Mouse (Mus musculus) gastrocnemius, postnatal 36 days (tissue): ENCODE data around the gene Acp5. TPM values are rescaled to one million over a fixed set of nuclear protein-coding genes. Genes with fewer than 3 reads are reported as not detected.
"Not testable (repeated sequence)": the region's sequence is repeated elsewhere in the genome, so short reads cannot be mapped to it uniquely, and the experiment has no call there.

Experiments
- DNase-seq, 2 experiments: peaks; one replicate each; pipeline ENCODE4 v3.0.0; 2022
- intact Hi-C: fragments of 180-260 bp; cut with DNase I; formaldehyde crosslinking; loops from one replicate; pipeline ENCODE4 v1.15.1; 2025
- long read RNA-seq, 2 experiments: library from polyadenylated mRNA; stranded (forward); transcript quantifications; one replicate each; pipeline ENCODE4 v2.0.0; 2021
- total RNA-seq, 2 experiments: library from RNA; stranded (reverse); gene quantifications; 2 replicates each; pipeline ENCODE4 v1.2.3; 2021

Acp5 gene
- total RNA-seq, result 1 to 10 TPM; 1.1 to 2.9 TPM
- long read RNA-seq, experiment 1, partial matches to known transcripts, result 0 of 1 reads
- long read RNA-seq, experiment 1, other reads (novel, unspliced or antisense), result 0 of 1 reads
- long read RNA-seq, experiment 2, partial matches to known transcripts, result 1 of 2 reads
- long read RNA-seq, experiment 2, other reads (novel, unspliced or antisense), result 0 of 2 reads

DNA sequence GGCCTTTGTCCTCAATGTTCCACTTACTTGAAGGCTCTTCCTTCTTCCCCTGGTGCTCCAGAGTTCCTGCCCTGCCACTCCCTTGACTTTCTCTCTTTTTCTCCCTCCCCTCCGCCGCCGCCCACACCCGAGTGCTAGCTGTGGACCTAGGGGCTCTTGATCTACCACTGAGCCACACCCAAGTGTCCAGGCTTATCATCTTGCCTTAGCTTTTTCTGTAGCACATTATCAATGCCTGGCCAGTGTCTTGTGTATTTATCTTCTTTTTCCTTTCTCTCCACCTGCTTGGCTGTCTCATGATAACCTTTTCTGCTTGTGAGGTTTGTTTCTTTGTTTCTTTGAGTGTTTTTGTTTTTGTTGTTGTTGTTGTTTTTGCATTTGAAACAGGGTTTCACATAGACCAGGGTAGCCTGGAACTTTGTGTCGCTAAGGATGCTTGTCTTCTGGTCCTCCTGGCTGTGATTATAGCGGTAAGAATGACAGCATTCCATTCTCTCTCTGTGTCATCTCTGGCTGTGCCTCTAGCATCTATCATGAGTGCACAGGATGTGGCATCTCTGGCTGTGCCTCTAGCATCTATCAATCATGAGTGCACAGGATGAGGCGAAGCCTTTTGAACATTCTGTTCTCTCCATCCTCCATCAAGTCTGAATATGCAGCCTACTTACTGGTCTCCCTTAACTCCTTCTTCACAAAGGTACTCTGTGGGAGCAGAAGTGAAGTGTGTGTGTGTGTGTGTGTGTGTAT lies at the start of gene Acp5:
Gene Acp5, minus strand, starts transcription at position 68 of the 747 bp plus-strand sequence.
- intact Hi-C loops, result no loop called here
- DNase-seq, result no peak

DNA sequence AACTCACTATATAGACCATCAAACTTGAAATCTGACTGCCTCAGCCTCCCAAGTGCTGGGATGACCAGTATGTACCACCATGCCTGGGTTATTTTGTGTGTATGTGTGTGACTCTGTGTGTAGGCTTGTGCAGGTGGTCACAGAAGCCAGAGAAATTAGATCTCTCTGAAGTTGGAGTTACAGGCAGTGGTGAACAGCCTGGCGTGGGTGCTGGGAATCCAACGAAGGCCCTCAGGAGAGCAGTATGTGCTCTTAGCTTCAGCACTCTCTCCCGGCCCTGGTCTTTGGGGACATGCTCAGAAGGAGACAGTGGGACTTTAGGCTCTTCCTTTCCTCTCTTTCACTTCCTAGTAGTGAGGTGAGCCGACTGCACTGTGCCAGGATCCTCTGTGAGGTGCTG lies 36.8 kb upstream of the Acp5 start:
- DNase-seq, result no peak
- intact Hi-C loops, result no loop called here

DNA sequence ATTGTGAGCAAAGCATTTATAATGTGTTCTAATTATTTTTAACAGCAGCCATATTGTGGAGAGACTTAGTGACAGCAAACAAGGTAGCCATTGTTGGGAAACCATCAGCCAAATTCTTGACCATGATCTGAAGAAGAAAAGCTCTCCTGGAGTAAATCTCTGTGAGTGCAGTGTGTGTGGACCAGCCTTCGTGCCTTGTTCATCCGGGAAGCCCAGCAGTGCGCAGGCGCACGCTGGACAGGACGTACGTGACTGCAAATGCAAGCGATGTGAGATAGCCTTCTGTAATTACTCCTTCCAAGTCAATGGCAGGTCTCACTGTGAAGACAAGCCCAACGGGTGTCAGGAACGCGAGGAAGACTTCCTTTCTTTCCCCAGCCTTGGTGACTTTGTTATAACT lies 33.8 kb upstream of the Acp5 start:
- intact Hi-C loops, result no loop called here
- DNase-seq, result no peak

DNA sequence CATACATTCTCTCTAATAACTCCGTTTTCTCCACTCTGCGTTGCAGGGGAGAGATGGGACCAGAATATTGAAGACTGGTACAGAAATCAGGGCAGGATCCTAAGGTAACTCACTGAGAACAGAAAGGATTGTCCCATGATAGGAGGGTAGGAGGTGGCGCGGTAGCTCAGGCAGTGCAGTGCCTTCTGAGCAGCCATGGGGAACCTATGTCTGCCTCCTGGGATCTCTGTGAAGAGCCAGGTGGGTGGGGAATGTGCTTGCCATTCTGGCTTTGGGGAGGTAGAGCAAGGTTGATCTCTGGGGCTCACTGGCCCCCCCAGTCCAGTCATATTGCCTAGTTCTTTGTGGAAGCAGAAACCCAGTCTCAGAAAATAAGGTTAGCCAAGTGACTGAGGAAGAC lies 32.2 kb upstream of the Acp5 start:
- no peak for DNase-seq
- intact Hi-C loops, result no loop called here

GRCm38 (mm10) chr9:22166686-22167085 lies 31.2 kb upstream of the Acp5 start:
- no peak for DNase-seq
- intact Hi-C loops, result no loop called here

DNA sequence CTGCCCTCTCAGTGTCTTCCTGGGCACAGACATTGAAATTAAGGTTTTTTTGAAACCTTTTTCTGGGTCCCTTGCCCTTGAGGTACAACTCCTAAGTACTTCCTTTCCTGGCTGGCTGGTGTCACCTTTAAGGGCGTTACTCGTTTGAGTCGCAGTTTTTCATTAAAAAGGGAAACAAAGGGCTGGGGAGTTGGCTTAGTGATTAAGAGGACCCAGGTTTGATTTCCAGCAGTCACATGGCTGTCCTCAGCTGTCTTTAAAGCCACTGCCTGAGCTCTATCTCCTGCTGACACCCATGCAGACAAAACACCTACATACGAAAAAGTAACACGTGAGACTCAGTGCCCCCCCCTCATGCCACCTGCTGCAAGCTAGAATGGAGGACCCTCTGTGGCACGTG lies 30.5 kb upstream of the Acp5 start:
- DNase-seq, result no peak
- intact Hi-C loops, result no loop called here

GRCm38 (mm10) chr9:22164711-22165668 lies 29.5 kb upstream of the Acp5 start:
- intact Hi-C loops, result no loop called here
- no peak for DNase-seq

DNA sequence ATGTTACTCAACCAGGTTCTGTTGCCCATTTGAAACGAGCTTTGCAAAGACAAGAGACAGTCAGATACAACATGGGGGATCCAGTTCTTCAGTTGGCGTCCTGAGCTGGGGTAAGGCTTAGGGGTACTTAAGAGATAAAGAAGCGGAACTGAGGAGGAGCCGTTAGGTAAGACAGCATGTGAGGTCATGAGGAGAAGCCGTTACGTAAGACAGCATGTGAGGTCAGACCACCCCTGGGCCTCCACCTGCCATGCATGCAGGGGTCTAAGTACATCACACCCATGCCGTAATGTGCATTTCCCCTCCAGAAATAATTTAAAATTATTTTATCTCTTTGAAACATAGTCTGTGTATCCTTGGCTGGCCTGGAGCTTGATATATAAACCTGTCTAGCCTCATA lies 27.4 kb upstream of the Acp5 start:
- intact Hi-C loops, result no loop called here

DNA sequence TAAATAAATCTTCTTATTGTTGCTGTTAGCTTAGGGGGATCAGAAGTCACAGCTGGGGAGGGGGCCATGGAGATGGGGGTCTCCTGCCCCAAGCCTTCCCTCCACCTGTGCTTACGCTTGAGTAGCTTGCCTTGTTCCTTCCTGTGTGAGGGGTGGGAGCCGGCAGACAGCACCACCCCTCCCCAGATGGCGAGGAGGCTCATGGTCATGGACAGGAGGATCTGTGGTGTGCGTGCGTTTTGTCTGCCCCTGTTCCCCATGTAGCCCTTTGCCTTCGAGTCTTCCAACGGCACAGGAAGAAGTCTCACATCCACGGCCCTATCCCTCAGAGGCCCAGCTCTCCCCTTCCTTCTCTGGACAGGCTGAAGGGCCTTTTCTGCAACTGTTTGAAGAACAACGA lies 26.8 kb upstream of the Acp5 start:
- intact Hi-C loops, result no loop called here

More for the DNA sequence above, 27.4 kb upstream of the Acp5 start:
- no peak for DNase-seq

GRCm38 (mm10) chr9:22161299-22161698 lies 25.8 kb upstream of the Acp5 start:
- DNase-seq, result no peak
- intact Hi-C loops, result no loop called here

More for the DNA sequence above, 26.8 kb upstream of the Acp5 start:
- DNase-seq, result no peak

- DNase-seq, result no peak
- intact Hi-C loops, result no loop called here
These were observed 22.2 kb upstream of the Acp5 start for GRCm38 (mm10) chr9:22157516-22158265.

- DNase-seq, result peak; percentile 99 to 100
- intact Hi-C loops, result no loop called here
These were observed 21.2 kb upstream of the Acp5 start, which contains the start of gene Pigyl for GRCm38 (mm10) chr9:22156497-22157245. Gene Pigyl (plus strand): TSS chr9:22156846.

- intact Hi-C loops, result no loop called here
- no peak for DNase-seq
These were observed 20.1 kb upstream of the Acp5 start for GRCm38 (mm10) chr9:22155614-22156013.

DNA sequence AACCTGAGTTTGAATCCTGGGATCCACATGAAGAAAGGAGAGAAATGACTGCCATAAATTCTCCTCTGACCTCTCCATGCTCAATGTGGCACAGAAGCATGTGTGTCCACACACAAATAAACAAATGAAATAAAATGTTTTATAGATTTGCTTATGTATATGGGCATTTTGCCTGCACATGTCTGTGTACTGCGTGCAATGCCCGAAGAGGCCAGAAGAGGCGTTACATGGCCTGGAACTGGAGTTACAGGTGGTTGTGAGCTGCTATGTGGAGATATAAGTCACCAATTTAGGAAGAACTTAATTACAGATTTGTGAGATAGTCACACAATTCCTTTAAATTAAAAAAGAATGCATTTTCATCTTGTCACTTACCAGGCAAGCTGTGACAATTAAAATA lies 18.3 kb upstream of the Acp5 start:
- intact Hi-C loops, result no loop called here
- DNase-seq, result no peak

GRCm38 (mm10) chr9:22150946-22151345 lies 15.4 kb upstream of the Acp5 start:
- DNase-seq, result no peak
- intact Hi-C loops, result no loop called here

GRCm38 (mm10) chr9:22150249-22150693 lies 14.8 kb upstream of the Acp5 start:
- intact Hi-C loops, DNase-seq: not testable (repeated sequence)

DNA sequence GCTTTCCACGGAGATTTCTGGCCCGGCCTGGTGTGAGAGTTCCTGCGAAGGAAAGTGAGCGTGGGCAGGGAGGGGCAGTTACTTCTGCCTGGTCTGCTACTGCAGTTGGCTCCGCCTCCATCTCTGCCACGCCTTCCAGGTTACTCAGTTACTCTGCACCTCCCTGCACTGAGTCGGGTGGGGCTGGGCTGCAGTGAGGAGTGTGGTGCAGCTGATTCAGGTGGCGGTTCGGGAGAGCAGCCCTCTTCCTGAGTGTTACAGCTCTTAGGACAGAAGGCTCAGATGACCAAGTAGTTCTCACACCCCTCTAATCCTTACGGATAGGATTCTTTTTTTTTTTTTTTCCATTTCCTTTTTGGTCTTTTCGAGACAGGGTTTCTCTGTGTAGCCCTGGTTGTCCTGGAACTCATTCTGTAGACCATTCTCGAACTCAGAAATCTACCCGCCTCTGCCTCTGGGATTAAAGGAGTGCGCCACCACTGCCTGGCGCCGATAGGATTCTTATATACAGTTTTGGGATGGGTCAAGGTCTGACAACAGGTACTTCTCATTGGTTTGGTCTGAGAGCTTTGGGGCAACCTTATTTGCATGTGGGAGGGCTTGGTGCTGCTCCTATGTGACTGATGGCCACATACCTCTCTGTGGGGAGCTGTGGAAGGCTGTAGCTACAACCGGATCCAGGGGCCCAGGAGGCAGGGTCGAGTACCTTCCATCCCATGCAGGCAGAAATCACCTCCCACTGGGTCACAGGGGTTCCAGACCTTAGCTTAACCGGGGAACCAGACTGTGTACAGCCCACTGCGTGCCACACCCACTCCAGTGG lies 14.1 kb upstream of the Acp5 start:
- intact Hi-C loops, result loop anchor here (5.0 kb wide), 1 partner anchor 172 kb away; no protein-coding TSS in a partner anchor
- DNase-seq, result no peak

DNA sequence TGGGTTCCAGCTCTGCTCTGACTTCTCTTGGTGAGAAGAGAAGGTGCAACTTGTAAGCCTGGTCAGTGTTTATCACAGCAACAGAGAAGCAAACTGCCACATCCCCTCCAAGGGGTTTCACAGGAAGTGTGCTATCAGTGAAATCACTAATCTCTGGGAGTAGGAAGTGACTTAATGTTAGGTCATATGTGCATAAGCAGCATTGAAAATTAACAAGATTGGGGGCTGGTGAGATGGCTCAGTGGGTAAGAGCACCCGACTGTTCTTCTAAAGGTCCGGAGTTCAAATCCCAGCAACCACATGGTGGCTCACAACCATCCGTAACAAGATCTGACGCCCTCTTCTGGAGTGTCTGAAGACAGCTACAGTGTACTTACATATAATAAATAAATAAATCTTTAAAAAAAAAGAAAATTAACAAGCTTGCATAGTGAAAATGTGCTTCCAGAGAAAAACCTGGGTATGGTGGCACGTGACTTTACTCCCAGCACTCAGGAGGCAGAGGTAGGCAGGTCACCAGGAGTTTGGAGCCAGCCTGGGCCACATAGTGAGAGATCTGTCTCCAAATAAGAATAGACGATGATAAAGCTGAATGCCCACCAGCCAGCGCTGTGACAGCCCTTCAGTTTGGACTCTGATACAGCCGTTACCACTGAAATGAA lies 8.9 kb upstream of the Acp5 start:
- DNase-seq, result no peak
- intact Hi-C loops, result no loop called here
